Mouse (Mus musculus): ENCODE measurements at regions not wholly inside any gene's neighbourhood (a gene's known extent, or its start where the extent isn't known, plus 50 kb on each side); places are given as distances from the start of the nearest gene placed in this dataset.

DNA sequence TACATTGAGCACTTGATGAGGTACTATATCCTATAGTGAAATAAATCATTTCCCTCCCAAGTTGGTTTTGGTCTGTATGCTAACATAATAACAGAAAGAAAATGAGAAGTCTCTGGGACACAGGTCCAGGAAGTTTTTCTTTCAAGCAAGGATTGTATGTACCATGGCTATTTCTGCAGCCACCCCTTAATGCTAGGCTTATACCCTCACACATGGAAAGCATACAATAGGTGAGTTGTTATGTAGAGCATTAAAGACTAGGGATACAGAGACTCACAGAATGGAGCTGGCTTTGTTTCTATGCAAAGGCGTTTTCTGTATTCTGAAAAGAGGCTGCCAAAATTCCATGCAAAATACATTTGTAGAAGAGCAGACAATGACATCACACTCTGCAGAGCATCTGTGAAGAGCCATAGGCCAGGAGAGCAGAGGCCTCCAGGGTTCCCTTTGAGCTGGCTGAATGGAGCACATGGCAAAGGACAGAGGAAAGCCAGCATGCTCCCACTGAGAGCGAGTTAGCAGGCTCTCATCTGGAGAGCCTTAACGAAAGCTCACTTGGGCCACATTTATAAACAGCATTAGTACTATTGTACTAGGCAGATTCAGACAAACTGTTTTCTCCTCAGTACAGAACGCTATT is 262.0 kb upstream of the Sgcd start:
- no peak for DNase-seq (ENCODE audit: low read depth, low spot score)
- Histone ChIP-seq H3K4me1 (ENCODE audit: control insufficient read depth in 1 of 2, insufficient read depth in 2 of 2, low read length in 2 of 2) (no peaks in the 10 kb centered on the region), H3K4me3 (ENCODE audit: control insufficient read depth in 1 of 2, insufficient read depth in 1 of 2, low read depth in 2 of 2, low read length in 2 of 2) (no peak overlapping the region), H3K27me3 (ENCODE audit: control insufficient read depth in 1 of 2, insufficient read depth in 2 of 2, low read length in 2 of 2) (no peaks in the 10 kb centered on the region), H3K36me3 (ENCODE audit: control insufficient read depth in 1 of 2, insufficient read depth in 2 of 2, low read length in 2 of 2) (no peaks in the 10 kb centered on the region), H3K9ac (ENCODE audit: control insufficient read depth, low read depth, low read length, poor library complexity, severe bottlenecking) (no peak overlapping the region), H3K9me3 (replicated peaks; ENCODE audit: insufficient read depth, low read length) (no peaks in the 10 kb centered on the region), H3K27ac (ENCODE audit: control insufficient read depth, low read depth, low read length) (no peak overlapping the region), H3K79me2 (ENCODE audit: control insufficient read depth, insufficient read depth, low read length, poor library complexity) (no peaks in the 10 kb centered on the region)
- TF ChIP-seq UBTF (IDR thresholded peaks at IDR 0.05; ENCODE audit: borderline replicate concordance, insufficient read depth, low read depth, low read length), result no peak
- no peak for TF ChIP-seq MYB (IDR thresholded peaks at IDR 0.05; ENCODE audit: low read depth, low read length)
- TF ChIP-seq HCFC1 (IDR thresholded peaks at IDR 0.05; ENCODE audit: low read depth, low read length), result no peak

DNA sequence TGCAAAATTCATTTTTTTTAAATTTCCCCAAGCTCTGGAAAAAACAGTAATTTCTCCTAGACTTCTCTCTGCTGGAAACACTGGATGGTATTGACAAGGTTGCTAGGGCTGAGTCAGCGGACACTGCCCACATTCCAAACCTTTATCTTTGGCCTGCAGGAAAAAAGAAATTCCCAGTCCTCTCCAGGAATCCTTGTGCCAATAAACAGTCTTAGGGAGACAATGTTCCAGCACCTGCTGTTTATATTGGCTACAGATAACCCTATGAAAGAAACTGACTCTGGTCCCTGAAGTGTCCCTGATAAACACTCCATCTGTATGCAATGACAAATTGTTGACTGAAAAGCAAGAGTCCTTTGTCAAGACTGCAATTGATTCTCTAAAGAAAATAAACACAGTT is 260.5 kb upstream of the Sgcd start:
- Histone ChIP-seq H3K36me3 (ENCODE audit: control insufficient read depth in 1 of 2, insufficient read depth in 2 of 2, low read length in 2 of 2) (no peaks in the 10 kb centered on the region), H3K4me1 (ENCODE audit: control insufficient read depth in 1 of 2, insufficient read depth in 2 of 2, low read length in 2 of 2) (no peaks in the 10 kb centered on the region), H3K9me3 (replicated peaks; ENCODE audit: insufficient read depth, low read length) (no peaks in the 10 kb centered on the region), H3K27ac (ENCODE audit: control insufficient read depth, low read depth, low read length) (no peak overlapping the region), H3K79me2 (ENCODE audit: control insufficient read depth, insufficient read depth, low read length, poor library complexity) (no peaks in the 10 kb centered on the region), H3K9ac (ENCODE audit: control insufficient read depth, low read depth, low read length, poor library complexity, severe bottlenecking) (no peak overlapping the region), H3K27me3 (ENCODE audit: control insufficient read depth in 1 of 2, insufficient read depth in 2 of 2, low read length in 2 of 2) (no peaks in the 10 kb centered on the region), H3K4me3 (ENCODE audit: control insufficient read depth in 1 of 2, insufficient read depth in 1 of 2, low read depth in 2 of 2, low read length in 2 of 2) (no peak overlapping the region)
- TF ChIP-seq MAZ (IDR thresholded peaks at IDR 0.05; ENCODE audit: low read depth, low read length) (no peak), RAD21 (IDR thresholded peaks at IDR 0.05; ENCODE audit: low read depth, low read length) (no peak), GATA1 (IDR thresholded peaks at IDR 0.05; ENCODE audit: low read depth, low read length) (no peak), BHLHE40 (IDR thresholded peaks at IDR 0.05; ENCODE audit: borderline replicate concordance, low read depth, low read length) (no peak), NRF1 (IDR thresholded peaks at IDR 0.05; ENCODE audit: insufficient read depth, low read depth, low read length, poor library complexity, severe bottlenecking) (no peak), TAL1 (IDR thresholded peaks at IDR 0.05; ENCODE audit: low read length) (no peak), MYC (IDR thresholded peaks at IDR 0.05; ENCODE audit: low read depth, low read length) (no peak), CTCF (IDR thresholded peaks at IDR 0.05 in 2 of 3, conservative IDR thresholded peaks at IDR 0.05 in 1 of 3; ENCODE audit: control insufficient read depth in 1 of 3, insufficient read depth in 1 of 3, low read depth in 2 of 3, low read length in 3 of 3, poor library complexity in 1 of 3, severe bottlenecking in 1 of 3) (no peak), HCFC1 (IDR thresholded peaks at IDR 0.05; ENCODE audit: low read depth, low read length) (no peak), MXI1 (IDR thresholded peaks at IDR 0.05; ENCODE audit: low read depth, low read length) (no peak), JUND (IDR thresholded peaks at IDR 0.05; ENCODE audit: low read depth, low read length) (no peak), SMC3 (IDR thresholded peaks at IDR 0.05; ENCODE audit: low read depth, low read length) (no peak), MAFK (IDR thresholded peaks at IDR 0.05; ENCODE audit: borderline replicate concordance, low read depth, low read length) (no peak), EP300 (IDR thresholded peaks at IDR 0.05; ENCODE audit: low read depth in 1 of 2, low read length in 2 of 2) (no peak), ZKSCAN1 (IDR thresholded peaks at IDR 0.05; ENCODE audit: low read depth, low read length) (no peak), NELFE (IDR thresholded peaks at IDR 0.05; ENCODE audit: low read depth, low read length) (no peak)
- no peak for DNase-seq (ENCODE audit: low read depth, low spot score)
